Mouse (Mus musculus): ENCODE data around the gene Gm960. TPM values are rescaled to one million over a fixed set of nuclear protein-coding genes. Genes with fewer than 3 reads are reported as not detected.

Gene Gm960
- total RNA-seq, 1 experiment from 2014 or later: not detected

- ATAC-seq (replicated peaks; ENCODE audit: insufficient number of reproducible peaks, low FRiP score, low TSS enrichment, poor library complexity, severe bottlenecking): no peak
These were observed 14.5 kb upstream of the Gm960 start for GRCm38 (mm10) chr19:4712781-4713526.

GRCm38 (mm10) chr19:4712156-4712780, 13.8 kb upstream of the Gm960 start:
- ATAC-seq (replicated peaks; ENCODE audit: insufficient number of reproducible peaks, low FRiP score, low TSS enrichment, poor library complexity, severe bottlenecking): no peak

- no peak for ATAC-seq (replicated peaks; ENCODE audit: insufficient number of reproducible peaks, low FRiP score, low TSS enrichment, poor library complexity, severe bottlenecking)
These were observed 13.2 kb upstream of the Gm960 start for GRCm38 (mm10) chr19:4711601-4712155.

- no peak for ATAC-seq (replicated peaks; ENCODE audit: insufficient number of reproducible peaks, low FRiP score, low TSS enrichment, poor library complexity, severe bottlenecking)
These were observed 12.7 kb upstream of the Gm960 start, which contains the start of gene Sptbn2 for GRCm38 (mm10) chr19:4711098-4711600. Gene Sptbn2 (plus strand): TSS chr19:4711167.

GRCm38 (mm10) chr19:4708765-4709164, 10.3 kb upstream of the Gm960 start:
- ATAC-seq (replicated peaks; ENCODE audit: insufficient number of reproducible peaks, low FRiP score, low TSS enrichment, poor library complexity, severe bottlenecking): no peak

- no peak for ATAC-seq (replicated peaks; ENCODE audit: insufficient number of reproducible peaks, low FRiP score, low TSS enrichment, poor library complexity, severe bottlenecking)
These were observed 2.8 kb upstream of the Gm960 start for GRCm38 (mm10) chr19:4701221-4701620.

- no peak for ATAC-seq (replicated peaks; ENCODE audit: insufficient number of reproducible peaks, low FRiP score, low TSS enrichment, poor library complexity, severe bottlenecking)
These were observed 2.2 kb upstream of the Gm960 start for GRCm38 (mm10) chr19:4700656-4701055.

- no peak for ATAC-seq (replicated peaks; ENCODE audit: insufficient number of reproducible peaks, low FRiP score, low TSS enrichment, poor library complexity, severe bottlenecking)
These were observed 1.4 kb upstream of the Gm960 start for GRCm38 (mm10) chr19:4699821-4700220.

GRCm38 (mm10) chr19:4698856-4699255, 388 bp upstream of the Gm960 start:
- ATAC-seq (replicated peaks; ENCODE audit: insufficient number of reproducible peaks, low FRiP score, low TSS enrichment, poor library complexity, severe bottlenecking): no peak

GRCm38 (mm10) chr19:4697721-4698120, 747 bp downstream of the Gm960 start:
- no peak for ATAC-seq (replicated peaks; ENCODE audit: insufficient number of reproducible peaks, low FRiP score, low TSS enrichment, poor library complexity, severe bottlenecking)

GRCm38 (mm10) chr19:4697121-4697520, 1.3 kb downstream of the Gm960 start:
- no peak for ATAC-seq (replicated peaks; ENCODE audit: insufficient number of reproducible peaks, low FRiP score, low TSS enrichment, poor library complexity, severe bottlenecking)

- no peak for ATAC-seq (replicated peaks; ENCODE audit: insufficient number of reproducible peaks, low FRiP score, low TSS enrichment, poor library complexity, severe bottlenecking)
These were observed 4.1 kb downstream of the Gm960 start for GRCm38 (mm10) chr19:4694346-4694745.

- no peak for ATAC-seq (replicated peaks; ENCODE audit: insufficient number of reproducible peaks, low FRiP score, low TSS enrichment, poor library complexity, severe bottlenecking)
These were observed 26.1 kb downstream of the Gm960 start for GRCm38 (mm10) chr19:4672401-4672800.

- ATAC-seq (replicated peaks; ENCODE audit: insufficient number of reproducible peaks, low FRiP score, low TSS enrichment, poor library complexity, severe bottlenecking): no peak
These were observed 27.7 kb downstream of the Gm960 start for GRCm38 (mm10) chr19:4670776-4671175.

- no peak for ATAC-seq (replicated peaks; ENCODE audit: insufficient number of reproducible peaks, low FRiP score, low TSS enrichment, poor library complexity, severe bottlenecking)
These were observed 31.7 kb downstream of the Gm960 start for GRCm38 (mm10) chr19:4666815-4667214.

- no peak for ATAC-seq (replicated peaks; ENCODE audit: insufficient number of reproducible peaks, low FRiP score, low TSS enrichment, poor library complexity, severe bottlenecking)
These were observed 40.3 kb downstream of the Gm960 start for GRCm38 (mm10) chr19:4658156-4658555.

- no peak for ATAC-seq (replicated peaks; ENCODE audit: insufficient number of reproducible peaks, low FRiP score, low TSS enrichment, poor library complexity, severe bottlenecking)
These were observed 51.5 kb downstream of the Gm960 start for GRCm38 (mm10) chr19:4646917-4647492.

GRCm38 (mm10) chr19:4644271-4644670, 54.2 kb downstream of the Gm960 start:
- no peak for ATAC-seq (replicated peaks; ENCODE audit: insufficient number of reproducible peaks, low FRiP score, low TSS enrichment, poor library complexity, severe bottlenecking)

- ATAC-seq (replicated peaks; ENCODE audit: insufficient number of reproducible peaks, low FRiP score, low TSS enrichment, poor library complexity, severe bottlenecking): no peak
These were observed 62.5 kb downstream of the Gm960 start for GRCm38 (mm10) chr19:4635986-4636385.
